Mouse (Mus musculus): ENCODE measurements at regions not wholly inside any gene's neighbourhood (a gene's known extent, or its start where the extent isn't known, plus 50 kb on each side); places are given as distances from the start of the nearest gene placed in this dataset.

DNA sequence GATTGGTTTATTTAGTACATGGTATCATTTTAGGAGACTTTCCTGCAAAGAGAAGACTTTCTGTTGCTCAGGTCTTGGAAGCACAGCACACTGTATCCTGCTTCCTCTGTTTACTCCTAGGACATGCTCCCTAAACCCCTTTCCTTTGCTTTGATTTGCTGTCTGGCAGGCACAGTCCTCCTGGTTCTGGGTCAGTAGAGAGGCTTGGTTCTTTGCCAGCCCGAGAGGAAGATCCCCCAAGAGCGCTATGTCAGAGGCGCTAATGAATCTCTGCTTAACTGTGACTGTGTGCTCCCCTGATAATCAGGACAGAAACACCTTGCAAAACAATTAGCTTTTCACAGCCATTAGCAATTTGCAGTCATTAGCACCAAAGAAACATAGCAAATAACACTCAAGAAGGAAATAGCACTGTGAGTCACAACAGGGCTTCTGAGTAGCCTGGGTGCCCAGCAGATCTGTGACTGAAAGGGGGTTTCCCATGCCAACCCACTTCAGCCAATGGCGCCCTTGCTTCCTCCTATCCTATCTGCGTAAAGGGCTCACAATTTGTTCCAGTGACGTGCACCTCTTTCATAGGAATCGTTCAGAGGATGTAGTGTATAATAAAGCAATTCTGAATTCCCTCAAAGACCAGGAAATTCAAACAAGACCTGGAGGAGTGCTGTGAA lies 145.5 kb downstream of the Gm815 start:
- DNase-seq (ENCODE audit: low read depth): peak; percentile 82
- TF ChIP-seq POLR2A (IDR thresholded peaks at IDR 0.05; ENCODE audit: borderline replicate concordance, extremely low read depth, insufficient read depth, insufficient read length, poor library complexity, severe bottlenecking): no peak
- TF ChIP-seq CTCF (IDR thresholded peaks at IDR 0.05; ENCODE audit: borderline replicate concordance, extremely low read depth, insufficient read depth, insufficient read length): no peak

GRCm38 (mm10) chr19:27032621-27033020 lies 146.9 kb downstream of the Gm815 start:
- peak; percentile 25; the same call in 1 of the 2 replicates for TF ChIP-seq CTCF (IDR thresholded peaks at IDR 0.05; ENCODE audit: borderline replicate concordance, extremely low read depth, insufficient read depth, insufficient read length)
- TF ChIP-seq POLR2A (IDR thresholded peaks at IDR 0.05; ENCODE audit: borderline replicate concordance, extremely low read depth, insufficient read depth, insufficient read length, poor library complexity, severe bottlenecking): no peak
- peak; percentile 30 for DNase-seq (ENCODE audit: low read depth)

- peak; percentile 51 for DNase-seq (ENCODE audit: low read depth)
- TF ChIP-seq POLR2A (IDR thresholded peaks at IDR 0.05; ENCODE audit: borderline replicate concordance, extremely low read depth, insufficient read depth, insufficient read length, poor library complexity, severe bottlenecking): no peak
- no peak for TF ChIP-seq CTCF (IDR thresholded peaks at IDR 0.05; ENCODE audit: borderline replicate concordance, extremely low read depth, insufficient read depth, insufficient read length)
Measured at GRCm38 (mm10) chr19:27038298-27038697, 152.6 kb downstream of the Gm815 start.

DNA sequence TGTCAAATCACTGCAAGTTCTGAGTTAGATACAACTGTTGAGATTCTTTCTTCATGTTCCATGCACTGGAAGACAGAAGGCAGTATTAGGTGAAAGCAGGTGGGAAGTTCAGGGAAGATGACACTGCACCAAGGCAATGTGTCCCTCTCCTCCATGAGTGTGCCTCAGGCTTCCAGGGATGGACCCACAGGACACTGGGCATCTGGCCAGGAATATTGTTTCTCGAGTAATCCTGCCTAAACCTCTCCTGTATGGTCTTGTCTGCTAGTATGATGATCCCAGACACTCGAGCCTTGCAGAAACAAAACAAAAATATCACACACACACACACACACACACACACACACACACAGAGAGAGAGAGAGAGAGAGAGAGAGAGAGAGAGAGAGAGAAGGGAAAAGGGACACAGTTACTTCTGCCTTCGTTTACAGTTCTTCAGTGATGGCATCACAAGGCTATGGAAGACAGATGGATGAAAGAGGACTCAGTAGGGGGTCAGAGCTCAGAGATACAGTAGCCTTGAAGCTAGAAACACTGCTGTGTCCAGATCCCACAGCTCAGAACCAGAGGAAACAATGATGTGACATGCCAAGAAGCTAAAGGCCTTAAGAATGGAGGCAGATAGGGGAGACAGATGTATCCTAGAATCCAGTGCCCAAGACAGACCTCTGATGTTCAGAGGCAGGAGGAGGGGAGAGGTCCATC lies 154.8 kb downstream of the Gm815 start:
- DNase-seq (ENCODE audit: low read depth): no peak
- TF ChIP-seq POLR2A (IDR thresholded peaks at IDR 0.05; ENCODE audit: borderline replicate concordance, extremely low read depth, insufficient read depth, insufficient read length, poor library complexity, severe bottlenecking) (no peak), CTCF (IDR thresholded peaks at IDR 0.05; ENCODE audit: borderline replicate concordance, extremely low read depth, insufficient read depth, insufficient read length) (no peak)

DNA sequence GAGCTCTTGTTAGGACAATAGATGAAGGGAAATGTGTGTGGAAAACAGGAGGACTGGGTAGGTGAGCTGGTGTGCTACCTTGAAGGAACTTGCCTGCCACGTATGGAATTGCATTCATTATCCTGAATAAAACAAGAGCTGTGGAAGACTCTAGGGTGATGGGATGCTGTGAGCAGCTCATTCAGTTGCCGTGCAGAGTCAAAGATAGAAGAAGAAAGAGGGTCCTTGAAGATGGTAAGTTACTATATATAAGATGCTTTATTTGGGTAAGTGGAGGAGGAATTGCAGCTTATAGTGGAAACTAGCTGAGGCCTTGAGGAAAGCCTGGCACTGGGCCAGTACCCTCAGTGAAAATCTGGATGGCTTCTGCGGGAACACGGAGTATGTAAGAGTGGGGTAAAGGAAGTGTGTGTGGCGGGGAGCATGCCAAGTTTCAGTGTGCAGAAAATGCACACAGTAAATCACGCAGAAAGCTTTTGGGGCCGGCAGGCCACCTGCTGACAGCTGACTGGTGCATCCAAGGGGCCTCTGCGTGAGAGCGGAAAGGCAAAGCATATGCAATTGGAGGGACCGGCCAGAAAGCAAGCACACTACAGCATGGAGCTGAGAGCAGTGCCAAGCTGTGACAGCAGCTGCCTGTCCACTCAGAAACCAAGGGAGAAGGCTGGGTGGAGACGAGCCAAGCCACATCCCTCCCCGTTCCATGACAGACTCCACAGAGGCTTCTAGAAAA lies 149.7 kb upstream of the Vldlr start:
- DNase-seq (ENCODE audit: low read depth): peak; percentile 95
- TF ChIP-seq CTCF (IDR thresholded peaks at IDR 0.05; ENCODE audit: borderline replicate concordance, extremely low read depth, insufficient read depth, insufficient read length) (no peak), POLR2A (IDR thresholded peaks at IDR 0.05; ENCODE audit: borderline replicate concordance, extremely low read depth, insufficient read depth, insufficient read length, poor library complexity, severe bottlenecking) (no peak)

DNA sequence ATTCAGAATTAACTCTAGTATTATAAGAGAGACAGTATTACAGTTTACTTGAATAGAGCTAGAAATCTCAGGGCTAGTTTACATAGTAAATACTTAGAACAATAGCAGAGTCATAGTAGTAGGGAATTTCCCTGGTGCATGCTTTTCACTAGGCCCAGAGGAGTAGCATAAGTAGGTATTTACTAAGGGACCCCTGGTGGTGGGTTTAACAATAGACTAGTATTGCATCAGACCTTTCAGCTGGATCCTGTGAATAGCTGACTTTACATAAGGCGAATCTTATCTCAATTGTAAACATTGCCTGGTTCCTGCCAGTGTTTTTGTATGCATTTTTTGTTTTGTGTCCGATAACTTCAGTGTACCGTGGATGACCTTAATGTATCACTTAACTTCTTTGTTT lies 143.0 kb upstream of the Vldlr start:
- TF ChIP-seq POLR2A (IDR thresholded peaks at IDR 0.05; ENCODE audit: borderline replicate concordance, extremely low read depth, insufficient read depth, insufficient read length, poor library complexity, severe bottlenecking) (no peak), CTCF (IDR thresholded peaks at IDR 0.05; ENCODE audit: borderline replicate concordance, extremely low read depth, insufficient read depth, insufficient read length) (no peak)
- DNase-seq (ENCODE audit: low read depth): no peak

DNA sequence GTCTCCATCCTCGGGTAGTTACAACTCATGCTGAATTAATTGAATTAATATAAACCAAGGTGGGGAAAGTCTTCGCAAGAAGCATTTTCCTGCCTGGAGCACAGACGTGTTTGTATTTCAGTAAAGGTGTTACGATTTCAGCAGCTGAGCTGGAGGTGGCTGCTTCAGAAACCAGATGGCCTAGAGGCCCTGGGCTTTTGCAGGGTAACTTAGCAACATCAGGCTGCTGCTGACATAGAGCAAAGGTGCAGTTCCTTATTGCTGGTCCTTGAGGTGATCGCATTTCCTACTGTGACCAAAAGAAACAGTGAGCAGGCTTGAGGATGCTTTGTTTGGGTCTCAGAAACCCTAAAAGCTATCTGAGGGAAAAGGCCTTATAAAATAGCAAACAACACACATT lies 141.3 kb upstream of the Vldlr start:
- DNase-seq (ENCODE audit: low read depth): peak; percentile 22
- TF ChIP-seq POLR2A (IDR thresholded peaks at IDR 0.05; ENCODE audit: borderline replicate concordance, extremely low read depth, insufficient read depth, insufficient read length, poor library complexity, severe bottlenecking): no peak
- no peak for TF ChIP-seq CTCF (IDR thresholded peaks at IDR 0.05; ENCODE audit: borderline replicate concordance, extremely low read depth, insufficient read depth, insufficient read length)

DNA sequence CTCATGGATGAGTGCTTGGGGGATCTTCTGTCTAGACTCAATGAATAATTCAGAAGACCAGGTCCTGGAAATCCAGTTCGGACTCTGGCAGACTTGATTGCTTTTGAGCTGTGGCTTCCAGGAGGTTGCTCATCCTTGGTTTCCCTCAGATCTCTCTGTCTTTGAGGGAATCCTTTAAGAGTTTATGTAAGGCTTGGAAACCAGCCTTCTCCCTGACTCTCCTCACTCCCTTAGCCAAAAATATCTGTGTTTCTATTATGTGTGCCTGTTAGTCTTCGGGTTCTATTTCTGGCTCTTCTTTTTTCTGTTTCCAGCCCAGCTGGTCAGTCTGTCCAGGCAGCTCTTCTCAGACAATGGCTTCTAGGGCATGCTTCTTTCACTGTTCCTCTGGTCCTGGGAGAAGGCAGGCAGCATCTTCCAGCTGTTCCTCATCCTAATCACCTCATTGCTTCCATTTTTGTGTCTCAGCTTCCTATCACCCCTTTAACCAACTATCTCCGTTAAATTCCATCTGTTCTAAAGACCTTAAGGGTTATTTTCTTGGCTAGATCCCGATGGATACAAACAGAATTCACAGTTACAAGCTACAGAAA lies 139.3 kb upstream of the Vldlr start:
- TF ChIP-seq CTCF (IDR thresholded peaks at IDR 0.05; ENCODE audit: borderline replicate concordance, extremely low read depth, insufficient read depth, insufficient read length) (no peak), POLR2A (IDR thresholded peaks at IDR 0.05; ENCODE audit: borderline replicate concordance, extremely low read depth, insufficient read depth, insufficient read length, poor library complexity, severe bottlenecking) (no peak)
- no peak for DNase-seq (ENCODE audit: low read depth)

GRCm38 (mm10) chr19:27087344-27087743 lies 128.9 kb upstream of the Vldlr start:
- TF ChIP-seq CTCF (IDR thresholded peaks at IDR 0.05; ENCODE audit: borderline replicate concordance, extremely low read depth, insufficient read depth, insufficient read length): no peak
- TF ChIP-seq POLR2A (IDR thresholded peaks at IDR 0.05; ENCODE audit: borderline replicate concordance, extremely low read depth, insufficient read depth, insufficient read length, poor library complexity, severe bottlenecking): no peak
- DNase-seq (ENCODE audit: low read depth): no peak

GRCm38 (mm10) chr19:27087833-27088232 lies 128.5 kb upstream of the Vldlr start:
- DNase-seq (ENCODE audit: low read depth): no peak
- no peak for TF ChIP-seq CTCF (IDR thresholded peaks at IDR 0.05; ENCODE audit: borderline replicate concordance, extremely low read depth, insufficient read depth, insufficient read length)
- TF ChIP-seq POLR2A (IDR thresholded peaks at IDR 0.05; ENCODE audit: borderline replicate concordance, extremely low read depth, insufficient read depth, insufficient read length, poor library complexity, severe bottlenecking): no peak

- no peak for DNase-seq (ENCODE audit: low read depth)
- TF ChIP-seq POLR2A (IDR thresholded peaks at IDR 0.05; ENCODE audit: borderline replicate concordance, extremely low read depth, insufficient read depth, insufficient read length, poor library complexity, severe bottlenecking) (no peak), CTCF (IDR thresholded peaks at IDR 0.05; ENCODE audit: borderline replicate concordance, extremely low read depth, insufficient read depth, insufficient read length) (no peak)
Measured at GRCm38 (mm10) chr19:27089099-27089498, 127.2 kb upstream of the Vldlr start.

Data from brain, embryonic 14.5 days (tissue).